Mouse (Mus musculus) lung, embryonic 14.5 days (tissue): Measurements from ENCODE around the gene Rngtt. TPM values are rescaled to one million over a fixed set of nuclear protein-coding genes. Genes with fewer than 3 reads are reported as not detected.
A peak's percentile ranks its signal among the peaks of the same experiment; 100 is the strongest.

Experiments used
- ATAC-seq: fragments of 200-750 bp; cut with Nextera tagmentation; 2 replicates; pipeline ENCODE4 v1.8.0; 2017; ENCODE audit warnings: mild to moderate bottlenecking, moderate TSS enrichment, moderate library complexity; ENCODE audit not compliant: insufficient read depth
- DNase-seq: peaks from one replicate; pipeline ENCODE4 v3.0.0-alpha.2; 2015
- H3K27ac ChIP-seq: fragments of 300-500 bp; sonication (generic); 2 replicates; pipeline ENCODE4 v1.5.1; 2014; ENCODE audit warnings: low read depth, mild to moderate bottlenecking, moderate library complexity
- H3K27me3 ChIP-seq: fragments of 300-500 bp; sonication (generic); 2 replicates; pipeline ENCODE4 v1.6.1; 2014; ENCODE audit warnings: low read length, control low read depth; ENCODE audit not compliant: insufficient read depth
- H3K36me3 ChIP-seq: fragments of 300-500 bp; sonication (generic); 2 replicates; pipeline ENCODE4 v1.6.1; 2014; ENCODE audit warnings: control low read depth; ENCODE audit not compliant: insufficient read depth
- H3K4me1 ChIP-seq: fragments of 300-500 bp; sonication (generic); 2 replicates; pipeline ENCODE4 v1.6.1; 2014; ENCODE audit warnings: antibody characterized with exemption, control low read depth; ENCODE audit not compliant: insufficient read depth
- H3K4me2 ChIP-seq: fragments of 300-500 bp; sonication (generic); 2 replicates; pipeline ENCODE4 v1.6.1; 2014; ENCODE audit warnings: mild to moderate bottlenecking
- H3K4me3 ChIP-seq: fragments of 300-500 bp; sonication (generic); 2 replicates; pipeline ENCODE4 v1.5.1; 2014; ENCODE audit warnings: low read depth, low read length
- H3K9ac ChIP-seq: fragments of 300-500 bp; sonication (generic); 2 replicates; pipeline ENCODE4 v1.6.1; 2014
- H3K9me3 ChIP-seq: fragments of 300-500 bp; sonication (generic); 2 replicates; pipeline ENCODE4 v1.6.1; 2016; ENCODE audit warnings: low read depth, low read length, control low read depth
- CTCF ChIP-seq: IDR thresholded peaks from 2 replicates; pipeline ENCODE4 v1.5.1; 2016; ENCODE audit warnings: antibody characterized with exemption, low read depth
- WGBS: fragments of 180-500 bp; shearing (Covaris S2); extraction: QIAGEN DNeasy Blood & Tissue Kit; methylation state at CpG from one replicate; pipeline ENCODE4 v1.1.7; 2014; 5-methylcytosine and 5-hydroxymethylcytosine counted together
- microRNA-seq: library from miRNA; unstranded; fragments of <30 nt; microRNA quantifications from one replicate; pipeline ENCODE4, GENCODE M21; 2016; ENCODE audit warnings: borderline number of aligned reads
- polyA plus RNA-seq: library from polyadenylated mRNA; unstranded; fragments of >200 nt; fragmentation: Nextera tagmentation; extraction: Ambion mirVana; gene quantifications from 2 replicates; pipeline ENCODE4 v1.2.1, GENCODE M21; 2014

The Rngtt gene
- polyA plus RNA-seq, 1 experiment from 2014 or later, result 27.4 TPM

- Histone ChIP-seq H3K27me3 (no peaks in the 10 kb centered on the region), H3K4me3 (no peak overlapping the region), H3K36me3 (no peaks in the 10 kb centered on the region), H3K9ac (no peak overlapping the region), H3K27ac (no peak overlapping the region), H3K4me2 (peak overlapping the region; percentile 13; the same call in 1 of the 2 replicates), H3K4me1 (peaks cover 6% of the 10 kb centered on the region), H3K9me3 (no peaks in the 10 kb centered on the region)
- peak; percentile 71; the same call in 1 of the 2 replicates for ATAC-seq
- no peak for DNase-seq
- no peak for TF ChIP-seq CTCF
- WGBS, result 52% methylated on average over 13 of the region's 13 CpGs
Observed at GRCm38 (mm10) chr4:33544755-33545576, 234.9 kb downstream of the Rngtt start.

- DNase-seq, result peak; percentile 86
- H3K27ac ChIP-seq, result no peak overlapping the region
- H3K4me1 ChIP-seq, result peaks cover 6% of the 10 kb centered on the region
- ATAC-seq, result peak; percentile 88
- H3K36me3 ChIP-seq, result no peaks in the 10 kb centered on the region
- H3K4me2 ChIP-seq, result peak overlapping the region; percentile 13; the same call in 1 of the 2 replicates
- H3K9me3 ChIP-seq, result no peaks in the 10 kb centered on the region
- no peak for TF ChIP-seq CTCF
- no peaks in the 10 kb centered on the region for H3K27me3 ChIP-seq
- H3K4me3 ChIP-seq, result no peak overlapping the region
- 14% methylated on average over 6 of the region's 6 CpGs for WGBS
- H3K9ac ChIP-seq, result no peak overlapping the region
Observed at GRCm38 (mm10) chr4:33545577-33545879, 235.4 kb downstream of the Rngtt start.

GRCm38 (mm10) chr4:33546278-33546677 is 236.2 kb downstream of the Rngtt start:
- Histone ChIP-seq H3K4me2 (no peak overlapping the region), H3K4me3 (no peak overlapping the region), H3K9ac (no peak overlapping the region), H3K4me1 (peaks cover 6% of the 10 kb centered on the region), H3K27me3 (no peaks in the 10 kb centered on the region), H3K27ac (no peak overlapping the region), H3K9me3 (no peaks in the 10 kb centered on the region), H3K36me3 (no peaks in the 10 kb centered on the region)
- WGBS, result 77% methylated on average over 11 of the region's 11 CpGs
- TF ChIP-seq CTCF, result no peak
- no peak for DNase-seq
- ATAC-seq, result peak; percentile 36; the same call in 1 of the 2 replicates

- H3K9ac ChIP-seq, result no peak overlapping the region
- no peak overlapping the region for H3K4me3 ChIP-seq
- no peaks in the 10 kb centered on the region for H3K36me3 ChIP-seq
- no peak for TF ChIP-seq CTCF
- WGBS, result 75% methylated on average over 8 of the region's 8 CpGs
- no peaks in the 10 kb centered on the region for H3K27me3 ChIP-seq
- no peaks in the 10 kb centered on the region for H3K9me3 ChIP-seq
- no peak for ATAC-seq
- no peak overlapping the region for H3K27ac ChIP-seq
- H3K4me1 ChIP-seq, result peaks cover 6% of the 10 kb centered on the region
- H3K4me2 ChIP-seq, result no peak overlapping the region
- DNase-seq, result no peak
Observed at GRCm38 (mm10) chr4:33547315-33547929, 237.3 kb downstream of the Rngtt start.

GRCm38 (mm10) chr4:33549606-33550005 is 239.5 kb downstream of the Rngtt start:
- ATAC-seq, result no peak
- H3K36me3 ChIP-seq, result no peaks in the 10 kb centered on the region
- no peak overlapping the region for H3K4me2 ChIP-seq
- no peaks in the 10 kb centered on the region for H3K27me3 ChIP-seq
- H3K9me3 ChIP-seq, result no peaks in the 10 kb centered on the region
- WGBS, result 56% methylated on average over 5 of the region's 5 CpGs
- DNase-seq, result no peak
- no peak overlapping the region for H3K4me3 ChIP-seq
- TF ChIP-seq CTCF, result no peak
- no peak overlapping the region for H3K27ac ChIP-seq
- H3K9ac ChIP-seq, result no peak overlapping the region
- peaks cover 10% of the 10 kb centered on the region for H3K4me1 ChIP-seq

Small RNAs within 50 kb of the gene (microRNA-seq; reads per million reads assigned to microRNA genes)
- not detected for gene Mir8118

Other genes with a start within 250 kb of the Rngtt start
- 0.14 and 0.28 TPM in 2 replicates for gene Gabrr2, start 247.3 kb upstream of the Rngtt start, polyA plus RNA-seq
- not detected in 2 replicates for gene Gabrr1, start 177.8 kb upstream of the Rngtt start, polyA plus RNA-seq
- gene Pm20d2, start 120.6 kb upstream of the Rngtt start, polyA plus RNA-seq, result 0.70 and 0.99 TPM in 2 replicates
- 3.4 and 3.6 TPM in 2 replicates for gene Srsf12, start 101.3 kb upstream of the Rngtt start, polyA plus RNA-seq
- 123 and 127 TPM in 2 replicates for gene Pnrc1, start 20.1 kb upstream of the Rngtt start, polyA plus RNA-seq